Mouse (Mus musculus) bone marrow, adult 2 months (tissue): ENCODE data around the gene Fyn. TPM values are rescaled to one million over a fixed set of nuclear protein-coding genes. Genes with fewer than 3 reads are reported as not detected.

ENCODE experiments used
- H3K27ac ChIP-seq: fragments of 200-500 bp; 2 replicates; pipeline ENCODE4 v1.5.1; 2012; ENCODE audit warnings: low read depth, mild to moderate bottlenecking, control low read depth, inconsistent platforms, low read length; ENCODE audit not compliant: control insufficient read depth, poor library complexity, insufficient read depth
- H3K4me1 ChIP-seq: fragments of 200-500 bp; 2 replicates; pipeline ENCODE4 v1.6.1; 2011; ENCODE audit warnings: low read length; ENCODE audit not compliant: control insufficient read depth, insufficient read depth
- H3K4me3 ChIP-seq: fragments of 200-500 bp; replicated peaks from 2 replicates; pipeline ENCODE3; 2011; ENCODE audit warnings: mild to moderate bottlenecking, low read depth, low read length, control low read depth; ENCODE audit not compliant: control insufficient read depth
- CTCF ChIP-seq: fragments of 200-500 bp; IDR thresholded peaks from 2 replicates; pipeline ENCODE4 v1.5.1; 2011; ENCODE audit warnings: low read length, control low read depth; ENCODE audit not compliant: control insufficient read depth, insufficient read depth
- POLR2A ChIP-seq: fragments of 200-500 bp; IDR thresholded peaks from 2 replicates; pipeline ENCODE4 v1.6.1; 2011; ENCODE audit warnings: low read depth, mild to moderate bottlenecking, control low read depth, low read length, borderline replicate concordance; ENCODE audit not compliant: control insufficient read depth
- WGBS: fragments of 180-500 bp; shearing (Covaris S2); methylation state at CpG from one replicate; pipeline ENCODE4 v1.1.7; 2018; 5-methylcytosine and 5-hydroxymethylcytosine counted together
- polyA plus RNA-seq: library from polyadenylated mRNA; stranded (reverse); fragments of >200 nt; gene quantifications from 2 replicates; pipeline ENCODE4 v1.2.4, GENCODE M21; 2011; ENCODE audit warnings: low replicate concordance; ENCODE audit not compliant: missing spikeins, insufficient read depth, insufficient read length

Gene Fyn
- polyA plus RNA-seq, 1 experiment = 32.3 TPM

DNA sequence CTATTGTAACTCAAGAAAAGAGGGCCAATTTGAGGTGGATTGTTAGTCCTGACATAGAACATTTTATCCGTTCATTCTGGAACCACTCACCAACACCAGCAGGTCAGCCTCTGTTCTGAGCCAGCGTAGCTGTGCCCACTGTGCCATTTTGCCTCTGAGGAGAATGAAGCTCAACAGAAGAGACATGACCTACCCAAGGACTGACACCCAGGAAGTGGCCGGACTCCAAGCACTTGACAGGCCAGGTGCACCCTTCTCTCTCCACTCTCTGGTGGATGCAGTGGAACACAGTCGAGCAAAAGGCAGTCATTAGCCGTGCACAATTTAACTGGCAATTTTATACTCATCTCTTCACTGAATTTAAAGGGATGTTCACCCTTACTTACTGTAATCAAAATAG is 31.5 kb downstream of the Fyn start:
- WGBS = 82% methylated on average over 5 of the region's 5 CpGs

DNA sequence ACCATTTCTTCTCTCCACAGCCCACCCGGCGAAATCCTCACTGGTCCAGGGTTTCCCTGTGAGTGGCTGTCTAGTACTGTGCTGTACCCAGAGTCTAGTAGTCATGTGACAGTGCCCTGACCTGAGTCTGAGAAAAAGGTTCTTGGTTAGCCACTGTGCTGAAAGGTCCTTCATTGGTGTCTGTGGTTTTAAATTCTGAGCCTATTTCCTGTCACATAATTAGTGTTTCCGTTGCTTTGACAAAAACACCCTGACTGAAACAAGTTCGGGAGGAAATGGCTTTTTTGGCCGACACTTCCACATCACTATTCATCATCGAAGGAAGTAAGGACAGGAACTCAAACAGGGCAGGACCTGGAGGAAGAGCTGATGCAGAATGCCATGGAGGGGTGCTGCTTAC is 33.8 kb downstream of the Fyn start:
- Histone ChIP-seq H3K27ac (no peak overlapping the region), H3K4me3 (no peak overlapping the region), H3K4me1 (peaks cover 2% of the 10 kb centered on the region)
- 27% methylated on average over 6 of the region's 6 CpGs for WGBS
- no peak for TF ChIP-seq POLR2A
- TF ChIP-seq CTCF = no peak

More for the DNA sequence above, 31.5 kb downstream of the Fyn start:
- H3K4me1 ChIP-seq = no peaks in the 10 kb centered on the region; the same call in 1 of the 2 replicates
- no peak overlapping the region for H3K4me3 ChIP-seq
- TF ChIP-seq POLR2A = no peak
- TF ChIP-seq CTCF = no peak
- no peak overlapping the region for H3K27ac ChIP-seq

DNA sequence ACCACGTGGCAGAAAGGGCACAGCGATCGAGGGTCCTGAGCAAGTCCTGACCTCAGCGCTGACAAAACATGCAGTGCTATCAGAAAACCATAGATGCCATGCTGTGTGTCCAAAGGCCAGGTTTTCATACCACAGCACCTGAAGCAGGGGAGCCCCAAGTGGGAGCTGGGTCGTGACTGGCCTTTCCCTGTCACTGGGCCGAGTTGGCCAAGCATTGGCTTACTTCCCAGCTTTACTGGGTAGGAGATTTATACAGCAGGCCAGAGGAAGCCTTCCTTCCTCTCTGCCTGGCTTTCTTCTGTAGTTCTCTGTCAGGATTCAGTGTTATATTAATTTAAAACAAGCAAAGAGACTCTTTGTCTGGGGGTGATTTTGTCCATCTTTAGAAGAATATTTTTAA is 35.1 kb downstream of the Fyn start:
- H3K4me3 ChIP-seq = no peak overlapping the region
- no peak overlapping the region for H3K27ac ChIP-seq
- WGBS = 71% methylated on average over 6 of the region's 6 CpGs
- peaks cover 2% of the 10 kb centered on the region for H3K4me1 ChIP-seq
- TF ChIP-seq CTCF (no peak), POLR2A (no peak)

DNA sequence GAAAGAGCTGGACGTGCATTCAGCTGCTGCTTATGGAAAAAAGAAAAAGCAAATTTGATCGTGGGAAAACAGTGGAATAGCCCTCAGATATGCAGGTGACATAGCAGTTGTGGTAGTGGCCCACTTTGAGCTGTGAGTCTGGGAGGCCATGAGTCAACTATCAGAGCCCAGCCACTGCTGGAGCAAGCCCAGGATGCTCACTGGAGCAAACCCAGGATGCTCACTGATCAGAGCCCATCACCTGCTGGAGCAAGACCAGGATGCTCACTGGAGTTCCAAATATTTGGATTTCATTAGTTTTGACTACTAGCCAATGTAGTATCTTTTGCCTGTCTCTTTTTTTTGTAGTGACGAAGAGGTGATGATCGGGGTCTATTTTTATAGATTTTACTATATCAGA is 35.5 kb downstream of the Fyn start:
- Histone ChIP-seq H3K27ac (no peak overlapping the region), H3K4me1 (peaks cover 2% of the 10 kb centered on the region), H3K4me3 (no peak overlapping the region)
- 82% methylated on average over 4 of the region's 4 CpGs for WGBS
- no peak for TF ChIP-seq CTCF
- no peak for TF ChIP-seq POLR2A

DNA sequence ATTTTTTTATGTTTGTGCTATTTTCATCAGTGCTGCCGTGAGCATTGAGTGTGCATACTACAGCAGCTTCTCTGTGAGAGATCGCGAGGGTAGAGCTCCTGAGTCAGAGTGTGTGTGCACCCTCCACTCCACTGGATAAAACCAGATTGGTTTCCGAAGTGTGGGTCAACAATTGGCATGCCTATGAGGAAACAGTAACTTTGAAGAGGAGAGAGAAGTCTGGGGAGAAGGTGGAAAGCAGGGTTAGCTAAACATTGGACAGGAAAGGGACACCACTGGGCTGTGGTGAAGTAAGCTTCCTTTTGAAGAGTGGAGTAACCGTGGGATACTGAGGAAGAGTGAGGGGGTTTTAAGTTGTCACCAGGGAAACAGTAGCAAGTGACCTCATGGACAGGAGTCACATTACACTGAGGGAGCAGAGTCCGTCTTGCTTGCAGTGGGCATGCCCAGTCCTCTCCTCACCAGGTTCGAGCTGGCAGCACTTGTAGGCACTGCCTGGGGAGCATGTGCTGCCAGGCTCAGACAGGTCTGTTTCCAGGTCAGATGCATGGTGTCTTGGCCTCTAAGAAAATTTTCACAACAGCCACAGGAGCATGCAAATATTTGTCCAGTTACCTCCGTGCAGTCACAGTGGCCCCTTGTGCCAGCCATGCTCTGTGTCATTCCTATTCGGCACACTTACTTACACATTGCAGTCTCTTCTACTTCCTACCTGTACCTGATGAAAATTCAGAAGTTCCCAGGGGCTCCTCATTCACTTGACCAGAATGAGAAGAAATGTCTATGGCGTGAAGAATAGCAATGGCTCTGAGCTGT is 37.5 kb downstream of the Fyn start:
- Histone ChIP-seq H3K4me3 (no peak overlapping the region), H3K4me1 (peaks cover 2% of the 10 kb centered on the region), H3K27ac (no peak overlapping the region)
- TF ChIP-seq POLR2A (no peak), CTCF (no peak)
- WGBS = 62% methylated on average over 10 of the region's 10 CpGs

DNA sequence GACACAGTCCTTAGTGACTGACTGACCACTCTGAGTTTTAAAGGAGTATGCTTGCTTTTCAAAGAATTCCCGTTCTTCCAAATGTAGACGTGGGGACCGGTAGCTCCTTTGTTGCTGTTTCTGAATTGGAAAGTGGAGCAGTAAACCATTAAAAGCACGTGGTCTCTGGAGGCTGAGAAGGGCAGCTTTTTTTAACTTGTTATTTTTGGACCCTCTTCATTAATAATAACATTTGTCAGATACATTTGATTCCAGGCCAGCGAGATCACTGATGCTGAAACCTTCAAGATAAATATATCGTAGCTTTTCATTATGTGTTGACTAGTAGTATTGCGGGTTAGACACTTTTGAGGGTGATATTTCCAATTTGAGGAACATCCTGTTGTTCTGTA is 38.1 kb downstream of the Fyn start:
- WGBS = 78% methylated on average over 7 of the region's 7 CpGs
- TF ChIP-seq POLR2A (no peak), CTCF (no peak)
- Histone ChIP-seq H3K4me3 (no peak overlapping the region), H3K27ac (no peak overlapping the region), H3K4me1 (peaks cover 2% of the 10 kb centered on the region)

DNA sequence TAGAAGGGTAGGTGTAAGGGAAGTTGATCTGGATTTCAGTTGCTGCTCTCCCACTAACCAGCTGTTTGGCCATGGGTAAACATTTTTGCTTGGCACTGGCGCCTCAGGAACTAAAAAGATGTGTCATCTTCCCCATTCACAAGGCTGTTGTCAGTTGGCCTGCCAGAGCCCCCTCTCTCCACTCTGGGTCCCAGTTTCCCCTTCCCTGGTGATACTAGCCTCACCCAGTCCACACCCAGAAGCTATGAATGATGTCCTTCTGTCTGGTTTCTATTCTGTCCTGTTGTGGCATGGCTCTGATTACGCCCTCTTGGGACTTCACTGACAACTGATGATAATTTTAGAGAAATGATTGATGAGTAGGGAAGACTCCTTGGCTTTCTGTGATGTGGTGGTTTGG is 38.9 kb downstream of the Fyn start:
- no peak overlapping the region for H3K4me3 ChIP-seq
- H3K4me1 ChIP-seq = peaks cover 6% of the 10 kb centered on the region
- no peak overlapping the region for H3K27ac ChIP-seq
- no peak for TF ChIP-seq POLR2A
- TF ChIP-seq CTCF = no peak
- WGBS = 69% methylated on average over 2 of the region's 2 CpGs

DNA sequence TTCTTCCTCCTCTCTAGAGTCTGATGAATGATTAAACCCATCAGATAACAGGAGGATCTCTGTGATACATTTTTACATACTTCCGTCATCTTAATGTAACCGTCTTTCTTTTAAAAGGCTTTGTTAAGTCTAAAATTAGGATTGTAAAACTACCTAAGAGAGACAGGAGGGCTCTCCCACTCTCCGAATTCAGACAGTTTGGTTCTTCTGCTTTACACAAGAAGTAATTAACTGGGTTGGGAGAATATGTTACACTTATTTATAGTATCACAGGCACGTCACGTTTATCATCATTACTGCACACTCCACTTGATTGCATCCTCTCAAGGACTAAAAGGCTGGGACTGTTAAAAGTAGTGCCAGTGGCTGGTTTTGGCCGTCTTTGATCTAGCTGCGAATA is 40.9 kb downstream of the Fyn start:
- no peak for TF ChIP-seq POLR2A
- no peak for TF ChIP-seq CTCF
- no peak overlapping the region for H3K4me3 ChIP-seq
- peaks cover 8% of the 10 kb centered on the region for H3K4me1 ChIP-seq
- WGBS = 81% methylated on average over 7 of the region's 7 CpGs
- no peak overlapping the region for H3K27ac ChIP-seq

DNA sequence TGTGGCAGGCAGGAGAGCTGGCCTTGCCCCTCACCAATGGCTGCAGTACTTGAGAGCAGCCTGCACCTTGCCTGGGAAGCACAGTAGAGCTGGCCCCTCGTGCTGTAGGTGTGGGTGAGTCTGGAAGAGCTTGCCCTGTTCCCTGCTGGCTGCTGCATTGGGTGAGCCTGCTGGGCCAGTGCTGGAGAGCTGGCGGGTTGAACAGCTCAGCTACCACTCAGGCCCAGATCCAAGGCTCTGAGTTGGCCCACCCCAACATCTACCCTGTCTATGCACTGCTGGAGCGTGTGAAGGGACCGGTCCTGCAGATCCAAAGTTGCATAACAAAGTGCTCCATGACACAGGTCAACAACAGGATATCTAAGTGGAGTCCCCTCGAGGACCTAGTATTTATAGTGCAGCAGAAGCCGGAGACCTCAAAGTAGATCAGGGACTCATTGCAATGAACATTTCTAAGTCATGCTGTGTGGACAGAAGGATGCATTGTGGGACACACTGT is 41.5 kb downstream of the Fyn start:
- no peak for TF ChIP-seq POLR2A
- TF ChIP-seq CTCF = no peak
- Histone ChIP-seq H3K4me3 (no peak overlapping the region), H3K4me1 (peaks cover 8% of the 10 kb centered on the region), H3K27ac (no peak overlapping the region)
- WGBS = 81% methylated on average over 6 of the region's 6 CpGs
